Mouse (Mus musculus) forebrain, embryonic 13.5 days (tissue): ENCODE measurements around the gene Tekt1. TPM values are rescaled to one million over a fixed set of nuclear protein-coding genes. Genes with fewer than 3 reads are reported as not detected.

Source experiments
- ATAC-seq: fragments of 200-750 bp; cut with Nextera tagmentation; 2 replicates; pipeline ENCODE4 v1.8.0; 2017
- H3K27ac ChIP-seq: fragments of 300-500 bp; sonication (generic); 2 replicates; pipeline ENCODE4 v1.5.1; 2015; ENCODE audit warnings: inconsistent platforms, mild to moderate bottlenecking, moderate library complexity
- H3K27me3 ChIP-seq: fragments of 300-500 bp; sonication (generic); 2 replicates; pipeline ENCODE4 v1.6.1; 2015; ENCODE audit warnings: mild to moderate bottlenecking, inconsistent platforms
- H3K36me3 ChIP-seq: fragments of 300-500 bp; sonication (generic); 2 replicates; pipeline ENCODE4 v1.6.1; 2015; ENCODE audit warnings: mild to moderate bottlenecking, inconsistent platforms; ENCODE audit not compliant: poor library complexity, severe bottlenecking
- H3K4me1 ChIP-seq: fragments of 300-500 bp; sonication (generic); 2 replicates; pipeline ENCODE4 v1.6.1; 2015; ENCODE audit warnings: inconsistent platforms
- H3K4me2 ChIP-seq: fragments of 300-500 bp; sonication (generic); 2 replicates; pipeline ENCODE4 v1.6.1; 2015; ENCODE audit warnings: inconsistent platforms, mild to moderate bottlenecking, moderate library complexity
- H3K4me3 ChIP-seq: fragments of 300-500 bp; sonication (generic); 2 replicates; pipeline ENCODE4 v1.5.1; 2015; ENCODE audit warnings: mild to moderate bottlenecking, inconsistent platforms
- H3K9ac ChIP-seq: fragments of 300-500 bp; sonication (generic); 2 replicates; pipeline ENCODE4 v1.6.1; 2015; ENCODE audit warnings: mild to moderate bottlenecking, inconsistent platforms
- H3K9me3 ChIP-seq: fragments of 300-500 bp; sonication (generic); replicated peaks from 2 replicates; pipeline ENCODE4 v1.6.1; 2016; ENCODE audit warnings: inconsistent platforms
- WGBS: fragments of 180-500 bp; shearing (Covaris S2); methylation state at CpG from one replicate; pipeline ENCODE4 v1.1.7; 2015; 5-methylcytosine and 5-hydroxymethylcytosine counted together
- polyA plus RNA-seq: library from polyadenylated mRNA; unstranded; fragments of >200 nt; fragmentation: Nextera tagmentation; extraction: Ambion mirVana; gene quantifications from 2 replicates; pipeline ENCODE4 v1.2.1, GENCODE M21; 2015

The Tekt1 gene
- polyA plus RNA-seq, 1 experiment from 2014 or later, result 6.4 TPM

DNA sequence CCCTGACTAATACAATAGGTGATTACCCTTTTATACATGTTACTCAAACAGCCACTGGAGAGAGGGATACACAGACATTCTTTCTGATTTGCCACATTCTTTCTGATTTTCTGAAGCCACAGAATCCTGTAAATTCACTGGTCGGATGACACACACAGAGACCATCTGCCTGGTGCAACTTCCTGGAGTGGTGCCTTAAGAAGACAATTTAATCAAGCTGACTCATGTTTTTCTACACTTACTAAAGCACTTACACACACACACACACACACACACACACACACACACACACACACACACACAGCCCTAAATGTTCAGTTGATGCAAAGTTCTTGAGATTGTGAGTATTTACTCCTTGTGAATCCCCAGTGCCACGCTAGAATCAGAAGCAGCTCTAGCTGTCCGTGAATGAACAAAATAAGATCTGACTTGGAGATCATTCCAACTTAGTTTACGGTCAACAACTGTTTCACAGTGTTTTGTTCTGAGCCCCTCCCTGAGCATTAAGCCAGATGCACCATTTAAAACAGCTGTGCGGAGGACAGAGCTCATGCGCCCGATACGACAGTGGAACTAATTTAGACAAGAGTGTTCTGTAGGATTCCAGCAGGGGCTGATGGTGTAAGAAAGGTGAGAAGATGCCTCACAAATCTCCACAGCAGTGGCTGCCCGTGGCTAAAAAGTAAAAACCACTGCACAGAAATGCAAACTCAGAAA is 29.1 kb downstream of the Tekt1 start:
- Histone ChIP-seq H3K36me3 (no peaks in the 10 kb centered on the region), H3K4me2 (no peak overlapping the region), H3K9me3 (no peaks in the 10 kb centered on the region), H3K4me1 (peaks cover under 1% of the 10 kb centered on the region; the same call in 1 of the 2 replicates), H3K4me3 (no peak overlapping the region), H3K27me3 (no peaks in the 10 kb centered on the region), H3K27ac (no peak overlapping the region), H3K9ac (no peak overlapping the region)
- WGBS, result 82% methylated on average over 9 of the region's 9 CpGs
- ATAC-seq, result no peak

DNA sequence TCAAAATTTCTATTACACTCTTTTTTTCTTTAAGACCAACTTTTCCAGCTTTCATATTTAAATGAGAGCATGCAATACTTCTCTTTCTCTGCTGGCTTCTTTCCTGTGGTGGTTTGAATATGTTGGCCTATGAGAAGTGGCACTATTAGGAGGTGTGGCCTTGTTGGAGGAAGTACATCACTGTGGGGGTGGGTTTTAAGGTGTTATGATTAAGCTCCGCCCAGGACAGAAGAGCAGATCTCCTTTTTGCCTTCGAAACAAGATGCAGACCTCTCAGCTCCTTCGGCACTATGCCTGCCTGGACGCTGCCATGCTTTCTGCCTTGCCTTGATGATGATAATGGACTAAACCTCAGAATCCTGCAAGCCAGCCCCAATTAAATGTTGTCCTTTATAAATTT is 36.5 kb downstream of the Tekt1 start:
- no peaks in the 10 kb centered on the region for H3K36me3 ChIP-seq
- no peak for ATAC-seq
- H3K27ac ChIP-seq, result no peak overlapping the region
- no peak overlapping the region for H3K4me2 ChIP-seq
- no peak overlapping the region for H3K9ac ChIP-seq
- 86% methylated on average over 4 of the region's 4 CpGs for WGBS
- no peaks in the 10 kb centered on the region for H3K27me3 ChIP-seq
- no peaks in the 10 kb centered on the region for H3K4me1 ChIP-seq
- no peak overlapping the region for H3K4me3 ChIP-seq
- H3K9me3 ChIP-seq, result no peaks in the 10 kb centered on the region

DNA sequence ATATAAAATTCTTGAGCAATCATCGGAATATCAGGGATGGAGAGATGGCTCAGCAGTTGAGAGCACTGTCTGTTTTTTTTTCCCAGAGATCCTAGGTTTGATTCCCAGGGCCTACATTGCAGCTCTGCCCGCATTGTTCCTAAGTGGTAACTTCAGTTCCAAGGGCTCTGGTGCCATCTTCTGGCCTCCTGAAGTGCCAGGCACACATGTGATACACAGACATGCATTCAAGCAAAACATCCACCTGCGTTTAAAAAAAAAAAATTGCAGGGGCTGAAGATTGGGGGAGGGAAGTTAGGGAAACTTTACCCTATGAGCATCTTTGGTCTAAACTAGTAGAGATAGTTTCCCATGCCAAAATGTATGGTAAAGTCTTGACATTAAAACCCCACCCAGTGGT is 37.8 kb downstream of the Tekt1 start:
- no peak overlapping the region for H3K27ac ChIP-seq
- no peak for ATAC-seq
- H3K36me3 ChIP-seq, result no peaks in the 10 kb centered on the region
- H3K4me2 ChIP-seq, result no peak overlapping the region
- 79% methylated on average over 3 of the region's 3 CpGs for WGBS
- H3K27me3 ChIP-seq, result no peaks in the 10 kb centered on the region
- H3K4me3 ChIP-seq, result no peak overlapping the region
- no peaks in the 10 kb centered on the region for H3K4me1 ChIP-seq
- no peak overlapping the region for H3K9ac ChIP-seq
- no peaks in the 10 kb centered on the region for H3K9me3 ChIP-seq

DNA sequence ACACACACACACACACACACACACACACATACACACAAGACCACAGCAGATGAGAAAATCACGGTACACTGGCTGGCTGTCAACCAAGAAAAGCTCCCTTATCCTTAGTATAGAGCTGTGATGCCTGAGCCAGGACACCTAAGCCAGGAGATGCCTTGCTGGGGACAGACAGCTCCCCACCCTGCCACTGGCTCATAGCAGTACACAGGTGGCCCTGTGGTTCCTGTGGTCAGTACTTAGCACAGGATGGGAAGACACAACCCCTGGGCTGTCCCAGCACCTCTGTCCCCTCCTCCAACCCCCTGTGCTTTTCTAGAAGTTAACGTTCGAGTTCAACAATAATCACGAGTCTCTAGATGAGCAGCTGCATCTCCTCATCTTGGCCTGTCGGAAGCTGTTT is 44.2 kb downstream of the Tekt1 start:
- Histone ChIP-seq H3K4me1 (0 out of 2 replicates have a peak, but pooled peaks cover 5% of the 10 kb centered on the region), H3K4me3 (no peak overlapping the region), H3K27me3 (peaks cover 26% of the 10 kb centered on the region), H3K36me3 (no peaks in the 10 kb centered on the region), H3K9me3 (no peaks in the 10 kb centered on the region), H3K4me2 (no peak overlapping the region), H3K27ac (no peak overlapping the region), H3K9ac (no peak overlapping the region)
- no peak for ATAC-seq
- 85% methylated on average over 5 of the region's 5 CpGs for WGBS

DNA sequence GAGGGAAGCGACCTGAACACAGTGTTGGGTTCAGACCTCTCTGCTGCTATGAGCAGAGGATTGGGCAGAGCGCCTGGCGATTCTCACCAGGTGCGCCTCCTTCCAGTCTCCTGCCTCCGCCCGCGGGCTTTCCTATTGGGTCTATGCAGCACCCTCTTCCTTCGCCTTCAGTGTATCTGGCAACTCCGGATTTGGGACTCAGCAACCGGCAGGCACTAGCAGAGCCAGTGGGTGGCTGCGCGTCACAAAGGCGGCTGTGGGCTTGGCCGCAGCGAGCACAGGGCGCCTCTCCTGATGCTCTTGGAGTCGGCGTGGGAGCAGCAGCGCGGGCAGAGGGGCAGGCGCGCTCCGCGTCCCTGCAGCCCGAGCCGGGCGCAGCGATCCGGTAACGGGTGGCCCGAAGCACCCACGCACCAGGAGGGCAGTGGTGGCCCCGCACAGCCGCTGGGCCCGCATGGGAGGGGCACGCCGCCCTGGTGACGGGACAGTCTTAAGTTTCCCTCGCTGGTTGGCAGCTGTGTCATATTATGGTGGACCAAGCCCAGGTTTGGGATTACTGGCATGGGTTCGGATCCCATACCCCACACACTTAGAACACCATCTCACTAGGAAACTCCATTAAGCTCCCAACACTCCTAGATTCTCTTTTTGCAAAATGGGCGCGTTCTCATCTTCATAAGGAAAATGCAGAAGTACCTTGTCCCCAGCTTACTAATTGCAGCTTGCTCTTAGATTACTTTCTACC is 47.9 kb downstream of the Tekt1 start, which contains the start of gene Fbxo39:
Gene Fbxo39 (plus strand): TSS at position 294 of the 745 bp plus-strand sequence.
- peaks cover 26% of the 10 kb centered on the region for H3K27me3 ChIP-seq
- H3K27ac ChIP-seq, result no peak within 1 kb of the TSS
- H3K36me3 ChIP-seq, result no peaks in the 10 kb centered on the region
- H3K4me2 ChIP-seq, result peak within 1 kb of the TSS; percentile 52
- H3K9me3 ChIP-seq, result no peaks in the 10 kb centered on the region
- 0 out of 2 replicates have a peak, but pooled peaks cover 5% of the 10 kb centered on the region for H3K4me1 ChIP-seq
- no peak for ATAC-seq
- WGBS, result 10% methylated on average over 42 of the region's 42 CpGs
- H3K9ac ChIP-seq, result peak within 1 kb of the TSS; percentile 45
- peak within 1 kb of the TSS; percentile 26 for H3K4me3 ChIP-seq

DNA sequence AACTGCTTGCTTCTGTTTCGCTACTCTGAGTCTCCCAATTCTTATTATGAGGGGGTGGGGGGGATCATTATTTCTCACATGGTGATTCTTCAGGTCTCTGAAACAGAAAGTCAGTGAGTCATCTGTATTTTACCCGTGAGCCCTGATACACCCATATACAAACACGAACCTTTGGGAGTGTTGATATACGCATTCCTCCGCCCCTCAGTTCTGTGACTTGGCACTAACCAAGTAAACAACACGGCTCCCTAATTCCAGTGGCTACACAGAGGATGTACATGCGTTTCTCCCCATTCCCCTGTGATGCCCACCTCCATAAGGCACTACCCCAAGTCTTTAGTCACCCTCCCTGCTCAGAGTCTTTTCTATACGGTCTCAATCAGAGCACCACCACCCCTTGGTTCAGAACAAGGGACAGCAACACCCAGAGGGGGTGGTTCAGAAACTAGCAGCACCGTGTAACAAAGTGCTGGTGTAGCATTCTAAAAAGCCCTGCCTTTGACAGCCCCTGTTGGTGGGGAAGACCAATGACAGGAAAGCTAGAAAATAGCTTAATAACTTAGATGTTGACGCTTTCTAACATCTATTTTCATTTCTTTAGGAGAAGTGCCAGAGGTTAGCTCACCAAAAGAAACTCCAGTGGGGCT is 50.8 kb downstream of the Tekt1 start:
- H3K4me3 ChIP-seq, result no peak overlapping the region
- no peak overlapping the region for H3K9ac ChIP-seq
- H3K27ac ChIP-seq, result no peak overlapping the region
- 86% methylated on average over 10 of the region's 10 CpGs for WGBS
- no peaks in the 10 kb centered on the region for H3K36me3 ChIP-seq
- no peaks in the 10 kb centered on the region for H3K9me3 ChIP-seq
- H3K4me1 ChIP-seq, result 0 out of 2 replicates have a peak, but pooled peaks cover 5% of the 10 kb centered on the region
- no peak overlapping the region for H3K4me2 ChIP-seq
- H3K27me3 ChIP-seq, result peaks cover 30% of the 10 kb centered on the region
- ATAC-seq, result no peak

DNA sequence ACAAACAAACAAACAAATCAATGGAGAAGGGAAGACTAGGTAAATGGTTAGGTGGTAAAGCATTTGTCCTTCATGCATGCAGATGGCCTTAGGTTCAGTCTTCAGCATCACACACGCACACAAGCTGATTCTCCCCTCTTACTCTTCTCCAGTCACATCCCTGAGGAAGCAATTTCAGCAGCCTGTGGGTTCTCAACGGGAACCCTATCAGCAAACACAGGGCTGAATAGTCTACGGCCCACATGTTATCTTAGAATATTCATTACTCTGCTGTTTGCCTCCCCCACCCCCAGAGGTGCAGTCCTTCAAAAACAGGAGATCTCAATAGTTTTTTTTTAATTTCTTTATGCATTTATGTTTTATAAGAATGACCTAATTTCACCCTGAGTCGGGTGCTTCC is 51.8 kb downstream of the Tekt1 start:
- Histone ChIP-seq H3K9me3 (no peaks in the 10 kb centered on the region), H3K4me2 (no peak overlapping the region), H3K27ac (no peak overlapping the region), H3K36me3 (no peaks in the 10 kb centered on the region), H3K4me3 (no peak overlapping the region), H3K4me1 (0 out of 2 replicates have a peak, but pooled peaks cover 5% of the 10 kb centered on the region), H3K9ac (no peak overlapping the region), H3K27me3 (peaks cover 27% of the 10 kb centered on the region)
- ATAC-seq, result no peak
- 90% methylated on average over 4 of the region's 4 CpGs for WGBS

DNA sequence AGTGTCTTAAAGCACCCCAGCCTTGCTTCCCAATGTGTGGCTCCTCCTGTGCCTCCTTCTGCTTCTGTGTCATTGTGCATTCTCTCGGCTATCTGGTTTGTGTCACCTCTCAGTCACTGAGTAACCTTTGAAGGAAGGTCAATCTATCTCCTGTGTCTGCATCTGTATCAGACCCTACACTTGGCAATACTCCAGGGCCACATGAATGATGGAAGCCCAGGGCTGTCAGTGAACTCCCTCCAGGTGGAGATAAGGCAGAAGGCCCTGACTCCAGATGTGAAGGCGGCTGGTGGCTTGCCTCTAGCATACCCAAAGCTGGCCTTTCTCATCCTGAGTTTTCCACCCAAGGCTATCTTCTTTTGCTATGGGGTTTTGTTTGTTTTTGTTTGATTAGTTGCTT is 53.3 kb downstream of the Tekt1 start:
- no peak overlapping the region for H3K9ac ChIP-seq
- H3K27ac ChIP-seq, result no peak overlapping the region
- H3K9me3 ChIP-seq, result no peaks in the 10 kb centered on the region
- H3K4me3 ChIP-seq, result no peak overlapping the region
- 77% methylated on average over 2 of the region's 2 CpGs for WGBS
- H3K36me3 ChIP-seq, result no peaks in the 10 kb centered on the region
- ATAC-seq, result no peak
- H3K27me3 ChIP-seq, result peaks cover 12% of the 10 kb centered on the region
- H3K4me2 ChIP-seq, result no peak overlapping the region
- H3K4me1 ChIP-seq, result no peaks in the 10 kb centered on the region

DNA sequence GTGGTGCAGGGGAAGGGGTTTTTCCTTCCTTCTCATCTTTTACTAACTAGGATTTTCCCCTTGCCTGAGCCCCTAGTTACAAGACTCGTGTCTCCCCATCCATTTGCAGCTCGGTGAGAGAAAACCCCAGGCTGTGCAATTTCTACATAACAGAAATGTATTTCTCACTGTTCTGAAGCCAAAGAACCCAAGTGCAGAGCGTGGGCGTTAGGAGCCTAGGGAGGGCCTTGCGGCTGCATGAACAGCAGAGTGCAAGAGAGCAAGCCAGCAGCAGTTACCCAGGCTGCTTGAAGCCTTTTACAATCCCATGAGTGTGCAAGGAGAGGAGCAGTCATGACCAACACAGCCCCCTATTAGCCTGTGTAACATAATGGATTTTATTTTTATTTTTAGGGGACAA is 54.8 kb downstream of the Tekt1 start:
- H3K4me1 ChIP-seq, result no peaks in the 10 kb centered on the region
- no peak overlapping the region for H3K9ac ChIP-seq
- WGBS, result 88% methylated on average over 5 of the region's 5 CpGs
- H3K9me3 ChIP-seq, result no peaks in the 10 kb centered on the region
- no peak overlapping the region for H3K4me2 ChIP-seq
- H3K27ac ChIP-seq, result no peak overlapping the region
- no peak overlapping the region for H3K4me3 ChIP-seq
- no peak for ATAC-seq
- 0 out of 2 replicates have a peak, but pooled peaks cover 4% of the 10 kb centered on the region for H3K27me3 ChIP-seq
- H3K36me3 ChIP-seq, result no peaks in the 10 kb centered on the region

DNA sequence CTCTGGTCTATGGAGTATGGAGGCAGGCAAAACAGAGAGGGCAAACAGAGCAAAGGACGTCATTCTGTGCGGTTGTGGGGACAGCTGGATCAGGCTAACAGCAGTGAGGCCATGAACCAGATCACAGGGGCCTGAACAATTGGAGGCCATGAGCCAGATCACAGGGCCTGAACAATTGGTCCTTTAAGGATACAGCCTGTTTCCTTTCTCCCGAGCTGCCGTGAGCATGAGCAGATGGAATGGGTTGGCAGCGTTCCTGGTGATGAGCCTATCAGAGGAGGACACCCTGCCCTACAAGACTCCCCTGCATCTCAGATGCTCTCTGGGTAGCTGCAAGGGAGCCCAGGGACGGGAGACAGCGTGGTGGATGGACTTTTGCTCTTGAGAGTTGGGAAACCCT is 60.0 kb downstream of the Tekt1 start:
- no peak overlapping the region for H3K9ac ChIP-seq
- no peak overlapping the region for H3K27ac ChIP-seq
- H3K4me2 ChIP-seq, result no peak overlapping the region
- 75% methylated on average over 7 of the region's 7 CpGs for WGBS
- H3K4me1 ChIP-seq, result no peaks in the 10 kb centered on the region
- no peaks in the 10 kb centered on the region for H3K36me3 ChIP-seq
- no peaks in the 10 kb centered on the region for H3K27me3 ChIP-seq
- ATAC-seq, result no peak
- H3K4me3 ChIP-seq, result no peak overlapping the region
- no peaks in the 10 kb centered on the region for H3K9me3 ChIP-seq

DNA sequence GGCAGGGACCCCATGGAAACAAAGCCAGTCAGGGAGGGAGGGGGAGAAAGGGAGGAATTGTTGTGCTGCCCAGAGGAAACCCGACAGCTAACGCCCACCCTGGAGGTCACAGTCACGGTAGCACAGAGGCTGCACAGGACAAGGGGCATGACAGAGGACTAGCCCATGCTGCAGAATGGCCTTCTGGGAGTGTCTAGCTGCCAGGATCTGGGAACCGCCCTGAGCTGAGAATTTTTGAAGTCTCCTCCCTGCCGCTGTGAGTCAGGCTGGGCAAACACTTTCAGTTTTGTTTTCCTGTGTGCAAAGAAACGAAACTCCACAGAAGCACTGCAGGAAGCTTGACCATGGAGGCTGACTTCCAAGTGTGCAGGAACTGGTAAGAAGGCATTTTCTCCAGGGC is 60.9 kb downstream of the Tekt1 start, which contains the start of gene Xaf1:
Gene Xaf1 (plus strand): TSS at position 296 of the 400 bp plus-strand sequence.
- no peaks in the 10 kb centered on the region for H3K27me3 ChIP-seq
- 43% methylated on average over 6 of the region's 6 CpGs for WGBS
- H3K9ac ChIP-seq, result no peak within 1 kb of the TSS
- no peaks in the 10 kb centered on the region for H3K36me3 ChIP-seq
- H3K4me2 ChIP-seq, result no peak within 1 kb of the TSS
- no peaks in the 10 kb centered on the region for H3K9me3 ChIP-seq
- no peak within 1 kb of the TSS for H3K4me3 ChIP-seq
- H3K4me1 ChIP-seq, result no peaks in the 10 kb centered on the region
- no peak within 1 kb of the TSS for H3K27ac ChIP-seq
- no peak for ATAC-seq
